Mouse (Mus musculus) stomach, postnatal 0 days (tissue): ENCODE results near the gene Ccdc77. TPM values are rescaled to one million over a fixed set of nuclear protein-coding genes. Genes with fewer than 3 reads are reported as not detected.
"Not testable (repeated sequence)": the region's sequence is repeated elsewhere in the genome, so short reads cannot be mapped to it uniquely, and the experiment has no call there.

Experiments
- ATAC-seq: fragments of 200-750 bp; cut with Nextera tagmentation; 2 replicates; pipeline ENCODE4 v1.8.0; 2017; ENCODE audit not compliant: low FRiP score, low TSS enrichment
- DNase-seq: peaks from one replicate; pipeline ENCODE4 v3.0.0-alpha.2; 2016; ENCODE audit warnings: low spot score
- H3K27ac ChIP-seq: fragments of 300-500 bp; sonication (generic); replicated peaks from 2 replicates; pipeline ENCODE4 v1.5.1; 2014; ENCODE audit warnings: mild to moderate bottlenecking, control low read depth
- H3K27me3 ChIP-seq: fragments of 300-500 bp; sonication (generic); 2 replicates; pipeline ENCODE4 v1.6.1; 2014; ENCODE audit warnings: low read length; ENCODE audit not compliant: control insufficient read depth, insufficient read depth
- H3K36me3 ChIP-seq: fragments of 300-500 bp; sonication (generic); 2 replicates; pipeline ENCODE4 v1.6.1; 2014; ENCODE audit warnings: low read length, mixed read lengths; ENCODE audit not compliant: control insufficient read depth, insufficient read depth
- H3K4me1 ChIP-seq: fragments of 300-500 bp; sonication (generic); replicated peaks from 2 replicates; pipeline ENCODE4 v1.6.1; 2014; ENCODE audit warnings: antibody characterized with exemption; ENCODE audit not compliant: control insufficient read depth, insufficient read depth
- H3K4me2 ChIP-seq: fragments of 300-500 bp; sonication (generic); replicated peaks from 2 replicates; pipeline ENCODE4 v1.6.1; 2014; ENCODE audit warnings: low read depth, mild to moderate bottlenecking, control low read depth, moderate library complexity
- H3K4me3 ChIP-seq: fragments of 300-500 bp; sonication (generic); 2 replicates; pipeline ENCODE4 v1.5.1; 2014; ENCODE audit warnings: low read depth, low read length, control low read depth
- H3K9ac ChIP-seq: fragments of 300-500 bp; sonication (generic); 2 replicates; pipeline ENCODE4 v1.6.1; 2014; ENCODE audit warnings: mild to moderate bottlenecking, low read length, control low read depth, mixed read lengths
- H3K9me3 ChIP-seq: fragments of 300-500 bp; sonication (generic); 2 replicates; pipeline ENCODE4 v1.6.1; 2016; ENCODE audit warnings: low read length; ENCODE audit not compliant: control insufficient read depth
- CTCF ChIP-seq: IDR thresholded peaks from 2 replicates; pipeline ENCODE4 v1.5.1; 2016; ENCODE audit warnings: antibody characterized with exemption, low read depth, mild to moderate bottlenecking, moderate library complexity
- EP300 ChIP-seq: optimal IDR thresholded peaks from 2 replicates; pipeline ENCODE3; 2016; ENCODE audit warnings: antibody characterized with exemption
- WGBS: fragments of 180-500 bp; shearing (Covaris S2); extraction: QIAGEN DNeasy Blood & Tissue Kit; methylation state at CpG from one replicate; pipeline ENCODE4 v1.1.7; 2014; 5-methylcytosine and 5-hydroxymethylcytosine counted together
- polyA plus RNA-seq: library from polyadenylated mRNA; unstranded; fragments of >200 nt; fragmentation: Nextera tagmentation; extraction: Ambion mirVana; gene quantifications from 2 replicates; pipeline ENCODE4 v1.2.1, GENCODE M21; 2015

Gene Ccdc77
- polyA plus RNA-seq, 1 experiment from 2014 or later, result 11.0 TPM

- peak overlapping the region; percentile 82 for H3K27ac ChIP-seq
- H3K27me3 ChIP-seq, result no peaks in the 10 kb centered on the region
- H3K9ac ChIP-seq, result no peak overlapping the region
- ATAC-seq (peak; percentile 95), DNase-seq (peak; percentile 83)
- no peaks in the 10 kb centered on the region for H3K4me1 ChIP-seq
- TF ChIP-seq CTCF, result no peak
- 57% methylated on average over 9 of the region's 9 CpGs for WGBS
- no peaks in the 10 kb centered on the region for H3K36me3 ChIP-seq
- H3K4me2 ChIP-seq, result no peak overlapping the region; the same call in 1 of the 2 replicates
- no peaks in the 10 kb centered on the region for H3K9me3 ChIP-seq
- no peak overlapping the region for H3K4me3 ChIP-seq
Measured at GRCm38 (mm10) chr6:120309338-120309737, 54.8 kb downstream of the Ccdc77 start.

GRCm38 (mm10) chr6:120306859-120307594 lies 57.1 kb downstream of the Ccdc77 start:
- WGBS, result 82% methylated on average over 3 of the region's 3 CpGs
- Histone ChIP-seq H3K9me3 (no peaks in the 10 kb centered on the region), H3K4me3 (no peak overlapping the region), H3K36me3 (no peaks in the 10 kb centered on the region), H3K27me3 (no peaks in the 10 kb centered on the region), H3K4me2 (no peak overlapping the region), H3K4me1 (no peaks in the 10 kb centered on the region), H3K27ac (no peak overlapping the region), H3K9ac (no peak overlapping the region)
- no peak for TF ChIP-seq EP300
- TF ChIP-seq CTCF, result no peak
- ATAC-seq, result no peak
- no peak for DNase-seq

GRCm38 (mm10) chr6:120302755-120303316 lies 61.3 kb downstream of the Ccdc77 start:
- no peak for ATAC-seq
- H3K36me3 ChIP-seq, result no peaks in the 10 kb centered on the region
- 23% methylated on average over 16 of the region's 16 CpGs for WGBS
- TF ChIP-seq CTCF (peak; percentile 58), EP300 (no peak)
- no peaks in the 10 kb centered on the region for H3K4me1 ChIP-seq
- DNase-seq, result no peak
- no peak overlapping the region for H3K9ac ChIP-seq
- H3K9me3 ChIP-seq, result no peaks in the 10 kb centered on the region
- no peaks in the 10 kb centered on the region for H3K27me3 ChIP-seq
- no peak overlapping the region for H3K4me2 ChIP-seq
- no peak overlapping the region for H3K4me3 ChIP-seq
- H3K27ac ChIP-seq, result no peak overlapping the region

- no peak overlapping the region for H3K27ac ChIP-seq
- TF ChIP-seq CTCF, result peak; percentile 83
- TF ChIP-seq EP300, result no peak
- 19% methylated on average over 6 of the region's 6 CpGs for WGBS
- H3K36me3 ChIP-seq, result no peaks in the 10 kb centered on the region
- no peak overlapping the region for H3K4me2 ChIP-seq
- H3K9ac ChIP-seq, result no peak overlapping the region
- H3K27me3 ChIP-seq, result no peaks in the 10 kb centered on the region
- DNase-seq, result peak; percentile 67
- no peak overlapping the region for H3K4me3 ChIP-seq
- no peaks in the 10 kb centered on the region for H3K4me1 ChIP-seq
- ATAC-seq, result peak; percentile 63; the same call in 1 of the 2 replicates
- no peaks in the 10 kb centered on the region for H3K9me3 ChIP-seq
Measured at GRCm38 (mm10) chr6:120301137-120301536, 63.0 kb downstream of the Ccdc77 start.

GRCm38 (mm10) chr6:120296589-120296988 lies 67.6 kb downstream of the Ccdc77 start:
- ATAC-seq, result not testable (repeated sequence)

GRCm38 (mm10) chr6:120294785-120295133 lies 69.4 kb downstream of the Ccdc77 start:
- Histone ChIP-seq H3K4me3 (peak overlapping the region; percentile 61), H3K4me1 (no peaks in the 10 kb centered on the region), H3K36me3 (no peaks in the 10 kb centered on the region), H3K4me2 (peak overlapping the region; percentile 98), H3K27me3 (no peaks in the 10 kb centered on the region), H3K9me3 (no peaks in the 10 kb centered on the region), H3K9ac (peak overlapping the region; percentile 67), H3K27ac (no peak overlapping the region)
- peak; percentile 88 for DNase-seq
- WGBS, result under 1% methylated on average over 14 of the region's 16 CpGs
- ATAC-seq, result peak; percentile 88
- no peak for TF ChIP-seq CTCF
- TF ChIP-seq EP300, result no peak

More at GRCm38 (mm10) chr6:120296589-120296988, 67.6 kb downstream of the Ccdc77 start:
- not testable (repeated sequence) for H3K9me3 ChIP-seq, H3K4me2 ChIP-seq, H3K27ac ChIP-seq, DNase-seq, H3K9ac ChIP-seq, H3K4me3 ChIP-seq, H3K36me3 ChIP-seq, H3K27me3 ChIP-seq, H3K4me1 ChIP-seq
- TF ChIP-seq CTCF, result peak; percentile 42
- 97% methylated on average over 2 of the region's 2 CpGs for WGBS
